Mouse (Mus musculus) cerebellum, postnatal 4 days (tissue): ENCODE results near the gene Ebf1.

Experiments
- DNase-seq, 2 experiments: peaks; one replicate each; pipeline ENCODE4 v3.0.0; 2022; ENCODE audit warnings: low spot score in 2 of 2, mixed read lengths in 1 of 2

Ebf1 gene

DNA sequence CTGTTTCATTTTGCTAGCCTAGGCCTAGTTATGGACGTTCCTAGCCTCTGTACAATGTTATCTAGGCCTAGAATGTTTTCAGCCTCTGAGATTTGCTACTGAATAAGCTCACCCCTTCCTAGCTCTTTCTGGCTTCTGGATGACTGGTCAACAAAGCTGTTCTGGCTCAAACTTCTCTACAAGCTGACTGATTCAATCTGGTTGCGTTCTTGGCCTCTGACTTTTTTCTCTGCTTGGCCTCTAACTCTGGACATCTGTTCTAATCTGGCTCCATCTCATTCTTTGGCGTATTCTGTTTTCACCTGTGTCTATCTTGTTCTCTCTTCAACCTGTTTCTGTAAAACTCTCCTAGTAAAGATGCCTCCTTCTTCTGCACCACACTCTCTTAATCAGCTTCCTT lies 400.4 kb downstream of the Ebf1 start:
- no peak for DNase-seq

DNA sequence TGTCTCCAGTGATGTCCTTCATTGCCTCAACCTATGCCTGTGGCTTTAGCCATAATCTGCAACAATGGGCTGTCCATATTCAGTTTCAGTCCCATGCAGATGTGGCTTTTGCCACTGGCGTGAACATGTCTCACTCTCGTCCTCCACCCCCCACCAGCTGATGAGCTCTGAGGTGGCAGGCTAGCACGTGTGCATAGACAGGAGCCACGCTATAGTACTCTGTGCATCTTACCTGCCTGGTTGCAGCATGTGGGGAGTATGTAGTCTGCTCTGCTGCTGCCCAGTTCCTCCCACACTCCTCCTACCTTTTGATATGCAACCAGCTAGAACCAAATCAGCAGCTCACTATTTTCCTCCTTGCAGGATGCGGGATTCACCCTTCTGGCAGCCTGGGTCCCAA lies 408.9 kb downstream of the Ebf1 start:
- DNase-seq = no peak

DNA sequence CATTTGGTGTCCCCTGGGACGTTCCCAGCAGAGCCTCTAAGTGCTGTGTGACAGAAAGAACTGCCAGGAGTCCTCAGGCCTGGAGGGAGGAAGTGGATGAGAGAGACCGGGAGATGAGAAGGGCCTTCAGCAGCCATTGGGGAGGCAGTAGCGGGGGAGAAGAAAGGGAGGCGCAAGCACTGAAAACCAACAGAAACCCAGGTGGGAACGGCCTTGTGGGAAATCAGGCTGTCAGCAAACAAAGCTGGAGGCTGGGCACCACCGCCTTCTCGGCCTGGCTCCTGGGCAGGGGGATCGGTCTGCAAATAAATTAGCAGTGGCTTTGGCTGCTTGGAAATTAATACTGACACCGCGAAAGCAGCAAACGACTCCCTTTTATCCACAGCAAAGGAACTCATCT lies 409.6 kb downstream of the Ebf1 start:
- no peak for DNase-seq

DNA sequence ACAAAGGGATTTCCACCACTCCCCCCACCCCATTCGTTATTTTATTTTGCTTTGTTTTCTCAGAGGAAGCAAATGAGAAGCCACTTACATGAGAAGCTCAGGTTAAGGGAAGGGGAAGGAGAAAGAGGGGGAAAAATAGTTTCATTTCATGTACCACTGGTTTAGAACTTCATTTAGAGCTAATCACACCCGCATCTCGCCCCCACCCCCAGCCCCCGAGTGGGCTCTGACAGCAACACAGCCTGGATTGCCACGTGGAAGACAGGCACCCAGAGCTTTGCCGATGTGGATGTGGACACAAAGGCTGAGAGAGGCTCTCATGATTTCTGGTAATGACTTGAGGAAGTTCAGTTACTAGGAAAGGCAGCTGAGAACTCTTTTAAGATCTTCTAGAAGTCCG lies 410.0 kb downstream of the Ebf1 start:
- no peak for DNase-seq

DNA sequence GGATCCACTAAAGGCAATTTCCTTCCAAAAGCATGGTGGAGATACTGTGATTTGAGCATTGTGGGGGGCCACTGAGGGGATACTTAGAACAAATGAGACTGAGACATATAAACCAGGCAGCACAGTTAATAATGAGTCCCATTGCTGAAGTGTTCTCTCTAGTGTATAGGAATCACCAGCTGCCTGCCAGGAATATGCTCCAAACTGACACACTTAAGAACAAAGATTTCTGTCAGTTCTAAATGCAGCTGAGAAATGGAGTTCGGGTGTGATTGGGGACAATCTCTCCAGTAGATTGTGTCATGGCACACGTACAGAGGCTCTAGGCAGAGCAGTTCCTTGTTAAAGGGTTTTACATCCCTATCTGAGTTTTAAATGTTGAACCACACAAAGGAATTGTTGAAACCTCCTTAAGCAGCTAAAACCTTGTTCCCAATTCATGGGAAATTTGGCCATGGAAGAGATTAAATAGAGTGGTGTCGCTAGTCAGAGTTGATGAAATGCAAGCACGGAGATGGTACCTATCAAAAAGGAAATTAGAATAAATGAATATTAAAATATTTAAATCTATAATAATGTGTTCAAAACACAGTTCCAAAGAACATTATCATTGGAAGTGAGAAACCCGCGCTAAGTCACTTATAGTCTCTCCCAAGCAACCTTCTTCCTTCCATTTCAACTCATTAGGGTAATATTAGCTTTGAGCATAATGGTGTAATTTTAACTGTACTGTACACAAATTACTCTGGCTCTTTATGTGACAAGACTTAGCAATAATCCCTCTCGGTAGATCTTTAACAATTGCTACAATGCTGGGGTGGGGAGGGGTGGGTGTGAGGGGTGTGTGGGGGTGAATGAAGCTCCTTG lies 438.9 kb downstream of the Ebf1 start:
- DNase-seq = no peak
